Mouse (Mus musculus): ENCODE measurements around the gene Aip. TPM values are rescaled to one million over a fixed set of nuclear protein-coding genes. Genes with fewer than 3 reads are reported as not detected.

The Aip gene
- polyA plus RNA-seq, 1 experiment from 2014 or later: 104 TPM

GRCm38 (mm10) chr19:4093772-4094171 is 31.9 kb downstream of the Aip start:
- Histone ChIP-seq H3K27me3 (no peaks in the 10 kb centered on the region), H3K4me2 (no peak overlapping the region), H3K9ac (no peak overlapping the region), H3K27ac (replicated peaks) (no peak overlapping the region), H3K4me1 (replicated peaks) (peaks cover 24% of the 10 kb centered on the region), H3K4me3 (no peak overlapping the region), H3K36me3 (no peaks in the 10 kb centered on the region), H3K9me3 (no peaks in the 10 kb centered on the region)
- 79% methylated on average over 7 of the region's 7 CpGs for WGBS
- no peak for ATAC-seq (ENCODE audit: low FRiP score, low read depth)

GRCm38 (mm10) chr19:4092750-4093149 is 32.9 kb downstream of the Aip start:
- H3K4me3 ChIP-seq: no peak overlapping the region
- H3K4me2 ChIP-seq: no peak overlapping the region
- no peak for ATAC-seq (ENCODE audit: low FRiP score, low read depth)
- no peaks in the 10 kb centered on the region for H3K36me3 ChIP-seq
- H3K9ac ChIP-seq: no peak overlapping the region
- no peak overlapping the region for H3K27ac ChIP-seq (replicated peaks)
- 91% methylated on average over 3 of the region's 3 CpGs for WGBS
- peaks cover 14% of the 10 kb centered on the region for H3K4me1 ChIP-seq (replicated peaks)
- H3K27me3 ChIP-seq: no peaks in the 10 kb centered on the region
- H3K9me3 ChIP-seq: no peaks in the 10 kb centered on the region

- Histone ChIP-seq H3K4me3 (no peak overlapping the region), H3K27ac (replicated peaks) (no peak overlapping the region), H3K4me2 (no peak overlapping the region), H3K9me3 (no peaks in the 10 kb centered on the region), H3K36me3 (no peaks in the 10 kb centered on the region), H3K4me1 (replicated peaks) (peaks cover 7% of the 10 kb centered on the region), H3K27me3 (no peaks in the 10 kb centered on the region), H3K9ac (no peak overlapping the region)
- no peak for ATAC-seq (ENCODE audit: low FRiP score, low read depth)
- WGBS: 74% methylated on average over 2 of the region's 2 CpGs
These were observed 34.3 kb downstream of the Aip start for GRCm38 (mm10) chr19:4091383-4091782.

- Histone ChIP-seq H3K36me3 (no peaks in the 10 kb centered on the region), H3K4me1 (replicated peaks) (no peaks in the 10 kb centered on the region), H3K4me2 (no peak overlapping the region), H3K4me3 (no peak overlapping the region), H3K9me3 (no peaks in the 10 kb centered on the region), H3K9ac (no peak overlapping the region), H3K27ac (replicated peaks) (no peak overlapping the region), H3K27me3 (no peaks in the 10 kb centered on the region)
- 97% methylated on average over 3 of the region's 3 CpGs for WGBS
- no peak for ATAC-seq (ENCODE audit: low FRiP score, low read depth)
These were observed 35.2 kb downstream of the Aip start for GRCm38 (mm10) chr19:4090446-4090845.

GRCm38 (mm10) chr19:4089128-4089527 is 36.5 kb downstream of the Aip start:
- Histone ChIP-seq H3K9me3 (no peaks in the 10 kb centered on the region), H3K36me3 (no peaks in the 10 kb centered on the region), H3K4me3 (no peak overlapping the region), H3K9ac (no peak overlapping the region), H3K27ac (replicated peaks) (no peak overlapping the region), H3K4me1 (replicated peaks) (no peaks in the 10 kb centered on the region), H3K4me2 (no peak overlapping the region), H3K27me3 (no peaks in the 10 kb centered on the region)
- 79% methylated on average over 6 of the region's 6 CpGs for WGBS
- ATAC-seq (ENCODE audit: low FRiP score, low read depth): no peak

- 55% methylated on average over 5 of the region's 5 CpGs for WGBS
- no peak for ATAC-seq (ENCODE audit: low FRiP score, low read depth)
- Histone ChIP-seq H3K4me2 (no peak overlapping the region), H3K27ac (replicated peaks) (no peak overlapping the region), H3K27me3 (no peaks in the 10 kb centered on the region), H3K4me3 (no peak overlapping the region), H3K36me3 (no peaks in the 10 kb centered on the region), H3K4me1 (replicated peaks) (no peaks in the 10 kb centered on the region), H3K9me3 (no peaks in the 10 kb centered on the region), H3K9ac (no peak overlapping the region)
These were observed 37.5 kb downstream of the Aip start for GRCm38 (mm10) chr19:4088146-4088545.

GRCm38 (mm10) chr19:4087090-4087489 is 38.6 kb downstream of the Aip start:
- WGBS: 95% methylated on average over 5 of the region's 5 CpGs
- no peak for ATAC-seq (ENCODE audit: low FRiP score, low read depth)

GRCm38 (mm10) chr19:4086156-4086555 is 39.5 kb downstream of the Aip start:
- H3K27ac ChIP-seq (replicated peaks): no peak overlapping the region
- H3K9ac ChIP-seq: no peak overlapping the region
- no peak overlapping the region for H3K4me3 ChIP-seq
- no peaks in the 10 kb centered on the region for H3K4me1 ChIP-seq (replicated peaks)
- 90% methylated on average over 15 of the region's 15 CpGs for WGBS
- H3K9me3 ChIP-seq: no peaks in the 10 kb centered on the region
- no peak overlapping the region for H3K4me2 ChIP-seq
- ATAC-seq (ENCODE audit: low FRiP score, low read depth): no peak
- H3K36me3 ChIP-seq: no peaks in the 10 kb centered on the region
- H3K27me3 ChIP-seq: no peaks in the 10 kb centered on the region

More at GRCm38 (mm10) chr19:4087090-4087489, 38.6 kb downstream of the Aip start:
- H3K27ac ChIP-seq (replicated peaks): no peak overlapping the region
- no peak overlapping the region for H3K4me3 ChIP-seq
- no peaks in the 10 kb centered on the region for H3K9me3 ChIP-seq
- H3K36me3 ChIP-seq: no peaks in the 10 kb centered on the region
- H3K27me3 ChIP-seq: no peaks in the 10 kb centered on the region
- H3K4me1 ChIP-seq (replicated peaks): no peaks in the 10 kb centered on the region
- no peak overlapping the region for H3K9ac ChIP-seq
- no peak overlapping the region for H3K4me2 ChIP-seq

- no peak for ATAC-seq (ENCODE audit: low FRiP score, low read depth)
- Histone ChIP-seq H3K9ac (no peak overlapping the region), H3K4me2 (no peak overlapping the region), H3K36me3 (no peaks in the 10 kb centered on the region), H3K27me3 (no peaks in the 10 kb centered on the region), H3K27ac (replicated peaks) (no peak overlapping the region), H3K4me1 (replicated peaks) (no peaks in the 10 kb centered on the region), H3K9me3 (no peaks in the 10 kb centered on the region), H3K4me3 (no peak overlapping the region)
- 94% methylated on average over 1 of the region's 1 CpGs for WGBS
These were observed 40.7 kb downstream of the Aip start for GRCm38 (mm10) chr19:4084984-4085383.

GRCm38 (mm10) chr19:4083826-4084225 is 41.8 kb downstream of the Aip start:
- H3K36me3 ChIP-seq: no peaks in the 10 kb centered on the region
- WGBS: 44% methylated on average over 8 of the region's 8 CpGs
- no peaks in the 10 kb centered on the region for H3K9me3 ChIP-seq
- H3K4me3 ChIP-seq: no peak overlapping the region
- no peak overlapping the region for H3K4me2 ChIP-seq
- ATAC-seq (ENCODE audit: low FRiP score, low read depth): no peak
- H3K27ac ChIP-seq (replicated peaks): no peak overlapping the region
- H3K27me3 ChIP-seq: no peaks in the 10 kb centered on the region
- H3K4me1 ChIP-seq (replicated peaks): no peaks in the 10 kb centered on the region
- H3K9ac ChIP-seq: no peak overlapping the region

GRCm38 (mm10) chr19:4083316-4083715 is 42.3 kb downstream of the Aip start:
- Histone ChIP-seq H3K27ac (replicated peaks) (no peak overlapping the region), H3K4me1 (replicated peaks) (no peaks in the 10 kb centered on the region), H3K27me3 (no peaks in the 10 kb centered on the region), H3K4me2 (no peak overlapping the region), H3K9me3 (no peaks in the 10 kb centered on the region), H3K36me3 (no peaks in the 10 kb centered on the region), H3K4me3 (no peak overlapping the region), H3K9ac (no peak overlapping the region)
- 87% methylated on average over 7 of the region's 7 CpGs for WGBS
- ATAC-seq (ENCODE audit: low FRiP score, low read depth): no peak

GRCm38 (mm10) chr19:4082219-4082965 is 43.3 kb downstream of the Aip start:
- ATAC-seq (ENCODE audit: low FRiP score, low read depth): no peak
- 85% methylated on average over 11 of the region's 11 CpGs for WGBS
- Histone ChIP-seq H3K4me3 (no peak overlapping the region), H3K27me3 (no peaks in the 10 kb centered on the region), H3K4me1 (replicated peaks) (no peaks in the 10 kb centered on the region), H3K9me3 (no peaks in the 10 kb centered on the region), H3K36me3 (no peaks in the 10 kb centered on the region), H3K4me2 (no peak overlapping the region), H3K27ac (replicated peaks) (no peak overlapping the region), H3K9ac (no peak overlapping the region)

GRCm38 (mm10) chr19:4081394-4081793 is 44.3 kb downstream of the Aip start, which contains the start of gene Cabp2:
TSS of gene Cabp2 (plus strand) at chr19:4081578.
- no peaks in the 10 kb centered on the region for H3K9me3 ChIP-seq
- whole genome bisulfite sequencing: 49% methylated on average over 3 of the region's 3 CpGs
- no peaks in the 10 kb centered on the region for H3K4me1 ChIP-seq (replicated peaks)
- H3K27ac ChIP-seq (replicated peaks): no peak within 1 kb of the TSS
- H3K4me3 ChIP-seq: no peak within 1 kb of the TSS
- no peak for ATAC-seq (ENCODE audit: low FRiP score, low read depth)
- no peak within 1 kb of the TSS for H3K9ac ChIP-seq
- H3K4me2 ChIP-seq: no peak within 1 kb of the TSS
- H3K36me3 ChIP-seq: no peaks in the 10 kb centered on the region
- H3K27me3 ChIP-seq: no peaks in the 10 kb centered on the region

Data from hindbrain, embryonic 15.5 days (tissue).